In genomic region chr17:79654187-79654586, GRCm38 (mm10) we compare ENCODE assay signal across 25 mouse cellular contexts. TPM values are rescaled to one million over a fixed set of nuclear protein-coding genes. Genes with fewer than 3 reads are reported as not detected.
DNase-seq lines count a peak whose midpoint lies in the region; ATAC-seq and TF ChIP-seq lines count a peak whose summit lies in the region.
"Had no signal": no experiment of that assay in that cellular context is flagged by ENCODE, and none has a peak within 500 bp of the region (broad histone marks: within the 10 kb centered on the region; RNA-seq: fewer than 3 reads in every experiment).

No protein-coding gene starts in this region.

- H3K27me3 ChIP-seq in ES-Bruce4 (ENCODE audit: control insufficient read depth, insufficient read depth, low read length, poor library complexity, severe bottlenecking): no peaks in the 10 kb centered on the region
- no peaks in the 10 kb centered on the region for H3K27me3 ChIP-seq in hindbrain, embryonic 16.5 days (replicated peaks; ENCODE audit: control insufficient read depth, insufficient read depth, low read length)
- H3K27me3 ChIP-seq: embryonic facial prominence, embryonic 13.5 days; embryonic facial prominence, embryonic 15.5 days; forebrain, embryonic 12.5 days had no signal

- in situ Hi-C loops in ES-E14 (cut with MboI; ENCODE audit: low sequenced_read_pairs in 2 of 2, unreplicated experiment in 2 of 2): no loop called here

- TF ChIP-seq EP300 in ES-Bruce4 (IDR thresholded peaks at IDR 0.05; ENCODE audit: insufficient read depth, low read depth, low read length): peak; percentile 81

- no peak overlapping the region for H3K4me3 ChIP-seq in ES-Bruce4 (ENCODE audit: low read depth, low read length)
- no peak overlapping the region for H3K4me3 ChIP-seq in ES-E14 (ENCODE audit: insufficient read depth in 1 of 2, low read depth in 1 of 2, low read length in 2 of 2, poor library complexity in 1 of 2, severe bottlenecking in 1 of 2)
- no peak overlapping the region for H3K4me3 ChIP-seq in hindbrain, embryonic 16.5 days (ENCODE audit: low read length)
- H3K4me3 ChIP-seq: embryonic facial prominence, embryonic 13.5 days; embryonic facial prominence, embryonic 15.5 days; erythroblast, embryonic 14.5 days; forebrain, embryonic 10.5 days; forebrain, embryonic 12.5 days had no signal

- H3K27ac ChIP-seq in ES-Bruce4 (ENCODE audit: insufficient read depth, low read length): peak overlapping the region; percentile 3; the same call in 1 of the 2 replicates
- H3K27ac ChIP-seq in ES-E14 (ENCODE audit: insufficient read depth, low read depth, low read length, poor library complexity, severe bottlenecking): peak overlapping the region; percentile 79
- no peak overlapping the region for H3K27ac ChIP-seq in hindbrain, embryonic 16.5 days (ENCODE audit: low read depth, low read length)
- H3K27ac ChIP-seq: embryonic facial prominence, embryonic 13.5 days; embryonic facial prominence, embryonic 15.5 days; forebrain, embryonic 10.5 days; forebrain, embryonic 12.5 days had no signal

- H3K9me3 ChIP-seq in ES-Bruce4 (replicated peaks; ENCODE audit: control insufficient read depth, insufficient read depth, low read length, poor library complexity, severe bottlenecking) (peaks cover 14% of the 10 kb centered on the region), ES-E14 (ENCODE audit: control insufficient read depth, insufficient read depth, low read depth, low read length) (no peaks in the 10 kb centered on the region)
- H3K9me3 ChIP-seq in hindbrain, embryonic 16.5 days (ENCODE audit: control insufficient read depth, low read length): no peaks in the 10 kb centered on the region
- H3K9me3 ChIP-seq: embryonic facial prominence, embryonic 13.5 days; embryonic facial prominence, embryonic 15.5 days; forebrain, embryonic 10.5 days; forebrain, embryonic 12.5 days had no signal

- 58% methylated on average over 3 of the region's 3 CpGs for WGBS in hindbrain, embryonic 16.5 days

- TF ChIP-seq POLR2A in ES-Bruce4 (IDR thresholded peaks at IDR 0.05; ENCODE audit: insufficient read depth, low read length): no peak

- TF ChIP-seq CTCF in ES-Bruce4 (IDR thresholded peaks at IDR 0.05; ENCODE audit: low read depth, low read length): no peak

- ATAC-seq in hindbrain, embryonic 16.5 days: no peak
- ATAC-seq in activated CD4-positive, CD25-positive, alpha-beta regulatory T cell, adult 4 months: no peak
- ATAC-seq: forebrain, embryonic 14.5 days; forebrain, embryonic 16.5 days had no signal

- H3K9ac ChIP-seq in ES-Bruce4 (ENCODE audit: low read depth, poor library complexity, severe bottlenecking): no peak overlapping the region
- H3K9ac ChIP-seq in ES-E14 (ENCODE audit: insufficient read depth, low read depth, low read length, poor library complexity, severe bottlenecking): no peak overlapping the region; the same call in 1 of the 2 replicates
- H3K9ac ChIP-seq in hindbrain, embryonic 16.5 days (ENCODE audit: low read depth, low read length): no peak overlapping the region
- H3K9ac ChIP-seq: embryonic facial prominence, embryonic 13.5 days; embryonic facial prominence, embryonic 15.5 days; forebrain, embryonic 12.5 days had no signal

- DNase-seq in ES-E14 (ENCODE audit: low read depth, low spot score): peak; percentile 69
- peak; percentile 18 for DNase-seq in WW6 (ENCODE audit: low read depth, low spot score)
- DNase-seq in yolk sac, embryonic 10.5 days (ENCODE audit: low spot score): no peak
- DNase-seq in kidney, adult 11 months: no peak
- DNase-seq: adrenal gland, adult 2 months; adrenal gland, postnatal 10 days; adrenal gland, postnatal 25 days; cerebellum, adult 11 months; cerebellum, adult 18-20 months; cerebellum, adult 8-10 months; cerebellum, adult 9-11 months; cerebellum, postnatal 14 days; cerebellum, postnatal 36 days; embryo, embryonic 11 days had no signal

- H3K4me1 ChIP-seq in ES-Bruce4 (ENCODE audit: control insufficient read depth, insufficient read depth, low read length) (no peaks in the 10 kb centered on the region), ES-E14 (ENCODE audit: control insufficient read depth in 2 of 2, insufficient read depth in 2 of 2, low read length in 2 of 2, poor library complexity in 1 of 2) (peaks cover 2 to 7% of the 10 kb centered on the region in 2 experiments; a peak in 1 of 4 replicates)
- no peaks in the 10 kb centered on the region for H3K4me1 ChIP-seq in hindbrain, embryonic 16.5 days (ENCODE audit: control insufficient read depth, insufficient read depth, low read depth, low read length)
- H3K4me1 ChIP-seq: embryonic facial prominence, embryonic 13.5 days; embryonic facial prominence, embryonic 15.5 days; forebrain, embryonic 10.5 days; forebrain, embryonic 12.5 days had no signal

- H3K36me3 ChIP-seq in ES-Bruce4 (ENCODE audit: control insufficient read depth, insufficient read depth, low read length, poor library complexity, severe bottlenecking): no peaks in the 10 kb centered on the region
- H3K36me3 ChIP-seq in ES-E14 (ENCODE audit: control insufficient read depth, insufficient read depth, low read length, poor library complexity, severe bottlenecking): peaks cover 2% of the 10 kb centered on the region
- no peaks in the 10 kb centered on the region for H3K36me3 ChIP-seq in hindbrain, embryonic 16.5 days (ENCODE audit: control insufficient read depth, insufficient read depth, low read length)
- H3K36me3 ChIP-seq: embryonic facial prominence, embryonic 13.5 days; embryonic facial prominence, embryonic 15.5 days; forebrain, embryonic 10.5 days; forebrain, embryonic 12.5 days had no signal

- H3K4me2 ChIP-seq in hindbrain, embryonic 16.5 days (ENCODE audit: low read length): no peak overlapping the region
- H3K4me2 ChIP-seq: embryonic facial prominence, embryonic 13.5 days; embryonic facial prominence, embryonic 15.5 days; forebrain, embryonic 12.5 days had no signal

TF ChIP-seq in ES-E14, 5 proteins besides CTCF, POLR2A, EP300 and RAD21:
- TF ChIP-seq ZNF384 (IDR thresholded peaks at IDR 0.05; ENCODE audit: low read depth, low read length) (no peak), ZC3H11A (IDR thresholded peaks at IDR 0.05; ENCODE audit: borderline replicate concordance, low read depth, low read length) (no peak), MAFK (IDR thresholded peaks at IDR 0.05; ENCODE audit: insufficient read depth, low read depth, low read length) (no peak), HCFC1 (IDR thresholded peaks at IDR 0.05; ENCODE audit: borderline replicate concordance, insufficient read depth, low read length) (no peak), CHD2 (IDR thresholded peaks at IDR 0.05; ENCODE audit: low read depth, low read length) (peak; percentile 59; the same call in 1 of the 2 replicates)

RNA-seq across cellular contexts. Expression of gene Rmdn2, which starts 42.5 kb away (rescaled TPM):
- 2.0 and 3.0 TPM in 2 replicates for polyA plus RNA-seq in ES-Bruce4 (2011; ENCODE audit: insufficient read depth, insufficient read length, low read depth, missing spikeins)
- 6.3 and 11.3 TPM in 2 replicates for total RNA-seq in ES-E14 (2012; rRNA removed)
- 9.6 and 11.1 TPM in 2 replicates for polyA plus RNA-seq in hindbrain, embryonic 16.5 days (2015; fragmentation: Nextera tagmentation; extraction: Ambion mirVana)
- 1 to 10 TPM; 4.9 to 7.3 TPM for polyA plus RNA-seq in activated CD4-positive, CD25-positive, alpha-beta regulatory T cell, adult 4 months (2017; shearing (Covaris generic))
- total RNA-seq: MEL had no signal

Comparison
In these comparisons a context has a peak if more than half of its experiments do, and no peak if none do; other contexts are left out.
1. DNase-seq: peak in ES-E14 (single experiment) and WW6 (single experiment); none in yolk sac, embryonic 10.5 days (single experiment) and kidney, adult 11 months (single experiment).